Mouse (Mus musculus): ENCODE measurements around the gene Gimap8. TPM values are rescaled to one million over a fixed set of nuclear protein-coding genes. Genes with fewer than 3 reads are reported as not detected.

Gene Gimap8
- polyA plus RNA-seq, 1 experiment from 2014 or later: 0.85 TPM

DNA sequence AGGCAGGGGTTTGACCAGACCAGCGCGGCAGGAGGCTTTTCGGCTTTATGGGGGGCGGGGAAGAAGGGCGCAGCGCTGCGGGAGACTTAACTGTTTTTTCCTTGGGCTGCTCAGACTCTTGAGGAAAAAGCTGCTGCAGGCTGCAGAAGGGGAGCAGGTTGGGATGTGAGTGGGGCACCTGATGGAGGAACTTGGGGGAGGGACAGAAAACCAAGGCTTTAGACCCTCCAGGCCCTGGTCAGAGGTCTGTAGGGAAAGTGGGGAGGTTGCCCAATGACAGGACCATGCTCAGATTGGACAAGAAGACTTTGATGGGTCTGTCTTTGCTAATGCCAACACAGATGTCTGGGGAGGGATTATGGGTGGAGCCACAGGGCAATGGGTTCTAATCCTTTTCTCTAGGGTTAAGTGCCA lies 19.5 kb upstream of the Gimap8 start:
- Histone ChIP-seq H3K36me3 (ENCODE audit: control insufficient read depth, insufficient read depth, low read length) (no peaks in the 10 kb centered on the region), H3K27ac (replicated peaks in 1 of 2; ENCODE audit: control insufficient read depth in 1 of 2, insufficient read depth in 1 of 2, low read depth in 2 of 2, low read length in 2 of 2) (no peak overlapping the region), H3K9me3 (ENCODE audit: control insufficient read depth, low read length) (no peaks in the 10 kb centered on the region), H3K4me3 (ENCODE audit: control insufficient read depth in 1 of 2, insufficient read depth in 1 of 2, low read depth in 1 of 2, low read length in 2 of 2) (peak overlapping the region; percentile 49 to 56), H3K4me1 (ENCODE audit: control insufficient read depth in 2 of 2, insufficient read depth in 2 of 2, low read length in 2 of 2) (peaks cover 17 to 20% of the 10 kb centered on the region in 2 experiments; a peak in 3 of 4 replicates), H3K9ac (ENCODE audit: low read length) (peak overlapping the region; percentile 66; the same call in 1 of the 2 replicates), H3K4me2 (ENCODE audit: low read length) (peak overlapping the region; percentile 92), H3K27me3 (ENCODE audit: control insufficient read depth, insufficient read depth, low read length) (peaks cover 21% of the 10 kb centered on the region; the same call in 1 of the 2 replicates)
- no peak for ATAC-seq (ENCODE audit: insufficient number of reproducible peaks, insufficient read depth, low FRiP score, low read depth)
- 15% methylated on average over 7 of the region's 7 CpGs for WGBS

DNA sequence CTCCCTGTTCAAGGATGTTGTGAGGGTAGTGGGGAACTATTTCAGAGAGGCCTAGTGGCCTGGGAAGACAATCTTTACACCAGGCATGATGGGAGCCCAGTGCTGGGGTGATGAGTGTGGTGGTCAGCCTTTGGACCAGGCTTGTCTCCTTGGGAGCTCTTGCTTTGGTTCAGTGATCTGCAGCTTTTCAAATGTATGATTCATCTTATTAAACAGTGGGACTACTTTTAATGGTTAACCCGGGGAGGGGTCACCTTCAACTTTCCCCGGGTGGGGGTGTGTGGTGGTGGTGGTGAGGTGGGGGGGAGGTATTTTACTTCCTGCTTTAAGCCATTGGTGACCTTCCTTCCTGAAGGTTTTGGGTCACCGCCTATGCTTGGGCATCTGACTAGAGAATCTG lies 18.7 kb upstream of the Gimap8 start:
- Histone ChIP-seq H3K27me3 (ENCODE audit: control insufficient read depth, insufficient read depth, low read length) (peaks cover 21% of the 10 kb centered on the region; the same call in 1 of the 2 replicates), H3K27ac (replicated peaks in 1 of 2; ENCODE audit: control insufficient read depth in 1 of 2, insufficient read depth in 1 of 2, low read depth in 2 of 2, low read length in 2 of 2) (no peak overlapping the region), H3K9ac (ENCODE audit: low read length) (no peak overlapping the region), H3K4me1 (ENCODE audit: control insufficient read depth in 2 of 2, insufficient read depth in 2 of 2, low read length in 2 of 2) (peaks cover 17 to 20% of the 10 kb centered on the region in 2 experiments; a peak in 3 of 4 replicates), H3K9me3 (ENCODE audit: control insufficient read depth, low read length) (no peaks in the 10 kb centered on the region), H3K4me2 (ENCODE audit: low read length) (no peak overlapping the region), H3K4me3 (ENCODE audit: control insufficient read depth in 1 of 2, insufficient read depth in 1 of 2, low read depth in 1 of 2, low read length in 2 of 2) (no peak overlapping the region), H3K36me3 (ENCODE audit: control insufficient read depth, insufficient read depth, low read length) (no peaks in the 10 kb centered on the region)
- no peak for ATAC-seq (ENCODE audit: insufficient number of reproducible peaks, insufficient read depth, low FRiP score, low read depth)
- 73% methylated on average over 3 of the region's 3 CpGs for WGBS

DNA sequence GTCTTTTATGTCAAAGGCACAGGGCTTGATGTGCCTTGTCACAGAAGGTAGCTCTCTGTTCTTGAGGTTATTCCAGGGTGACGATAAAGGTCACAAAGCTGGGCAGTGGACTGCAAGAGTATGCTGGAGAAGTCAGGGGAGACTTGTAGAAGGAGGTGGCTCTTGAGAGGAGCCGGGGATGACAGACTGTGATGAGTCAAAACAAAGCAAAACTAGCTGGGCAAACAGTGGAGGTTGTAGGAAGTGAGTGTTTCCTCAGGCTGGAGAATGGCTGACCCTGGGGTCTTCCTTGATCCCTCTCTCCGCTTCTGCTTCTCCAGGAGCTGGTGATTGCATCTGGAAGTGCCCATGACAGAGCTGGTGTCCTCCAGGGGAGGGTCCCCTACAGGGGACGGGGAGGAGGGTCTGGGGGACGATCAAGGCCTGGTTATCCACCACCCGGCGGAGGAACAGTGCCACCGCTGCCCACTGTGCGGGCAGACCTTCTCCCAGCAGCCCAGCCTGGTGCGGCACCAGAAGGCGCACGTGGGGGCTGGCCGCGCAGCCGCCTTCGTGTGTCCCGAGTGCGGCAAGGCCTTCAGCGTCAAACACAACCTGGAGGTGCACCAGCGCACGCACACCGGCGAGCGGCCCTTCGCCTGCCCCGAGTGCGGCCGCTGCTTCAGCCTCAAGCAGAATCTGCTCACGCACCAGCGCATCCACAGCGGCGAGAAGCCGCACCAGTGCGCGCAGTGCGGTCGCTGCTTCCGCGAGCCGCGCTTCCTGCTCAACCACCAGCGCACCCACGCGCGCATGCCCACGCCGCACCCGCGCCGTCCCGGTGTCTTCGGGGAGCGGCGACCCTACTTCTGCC lies 18.0 kb upstream of the Gimap8 start:
- Histone ChIP-seq H3K27ac (replicated peaks in 1 of 2; ENCODE audit: control insufficient read depth in 1 of 2, insufficient read depth in 1 of 2, low read depth in 2 of 2, low read length in 2 of 2) (no peak overlapping the region), H3K4me3 (ENCODE audit: control insufficient read depth in 1 of 2, insufficient read depth in 1 of 2, low read depth in 1 of 2, low read length in 2 of 2) (peak overlapping the region; percentile 47 to 49), H3K36me3 (ENCODE audit: control insufficient read depth, insufficient read depth, low read length) (no peaks in the 10 kb centered on the region), H3K4me2 (ENCODE audit: low read length) (peak overlapping the region; percentile 94), H3K9ac (ENCODE audit: low read length) (peak overlapping the region; percentile 70), H3K9me3 (ENCODE audit: control insufficient read depth, low read length) (no peaks in the 10 kb centered on the region), H3K4me1 (ENCODE audit: control insufficient read depth in 2 of 2, insufficient read depth in 2 of 2, low read length in 2 of 2) (peaks cover 17 to 20% of the 10 kb centered on the region in 2 experiments; a peak in 3 of 4 replicates), H3K27me3 (ENCODE audit: control insufficient read depth, insufficient read depth, low read length) (peaks cover 21% of the 10 kb centered on the region; the same call in 1 of the 2 replicates)
- 0 out of 2 replicates have a peak, but pooled peaks have one; percentile 13 for ATAC-seq (ENCODE audit: insufficient number of reproducible peaks, insufficient read depth, low FRiP score, low read depth)
- WGBS: 5% methylated on average over 53 of the region's 54 CpGs

DNA sequence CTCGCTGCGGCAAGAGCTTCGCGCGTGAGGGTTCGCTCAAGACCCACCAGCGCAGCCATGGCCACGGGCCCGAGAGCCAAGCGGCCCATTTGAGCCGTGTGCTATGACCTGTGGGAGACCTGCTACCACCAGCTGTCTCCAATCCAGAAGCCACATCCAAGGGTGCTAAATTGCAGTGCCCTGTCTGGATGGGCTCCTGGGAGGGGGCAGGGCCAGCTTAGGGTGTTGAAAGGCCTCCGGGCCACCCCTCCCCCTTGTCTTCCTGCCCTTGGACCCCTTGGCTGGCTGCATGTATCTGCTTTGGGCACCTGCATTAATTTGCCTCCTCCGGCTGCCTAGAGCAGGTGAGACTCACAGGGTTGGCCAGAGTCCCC lies 17.4 kb upstream of the Gimap8 start:
- Histone ChIP-seq H3K4me2 (ENCODE audit: low read length) (peak overlapping the region; percentile 94), H3K27ac (replicated peaks in 1 of 2; ENCODE audit: control insufficient read depth in 1 of 2, insufficient read depth in 1 of 2, low read depth in 2 of 2, low read length in 2 of 2) (no peak overlapping the region), H3K9ac (ENCODE audit: low read length) (peak overlapping the region; percentile 70), H3K27me3 (ENCODE audit: control insufficient read depth, insufficient read depth, low read length) (peaks cover 21% of the 10 kb centered on the region; the same call in 1 of the 2 replicates), H3K9me3 (ENCODE audit: control insufficient read depth, low read length) (no peaks in the 10 kb centered on the region), H3K4me1 (ENCODE audit: control insufficient read depth in 2 of 2, insufficient read depth in 2 of 2, low read length in 2 of 2) (peaks cover 17 to 20% of the 10 kb centered on the region in 2 experiments; a peak in 3 of 4 replicates), H3K4me3 (ENCODE audit: control insufficient read depth in 1 of 2, insufficient read depth in 1 of 2, low read depth in 1 of 2, low read length in 2 of 2) (peak overlapping the region; percentile 47 to 49), H3K36me3 (ENCODE audit: control insufficient read depth, insufficient read depth, low read length) (no peaks in the 10 kb centered on the region)
- no peak for ATAC-seq (ENCODE audit: insufficient number of reproducible peaks, insufficient read depth, low FRiP score, low read depth)
- WGBS: 13% methylated on average over 9 of the region's 13 CpGs

DNA sequence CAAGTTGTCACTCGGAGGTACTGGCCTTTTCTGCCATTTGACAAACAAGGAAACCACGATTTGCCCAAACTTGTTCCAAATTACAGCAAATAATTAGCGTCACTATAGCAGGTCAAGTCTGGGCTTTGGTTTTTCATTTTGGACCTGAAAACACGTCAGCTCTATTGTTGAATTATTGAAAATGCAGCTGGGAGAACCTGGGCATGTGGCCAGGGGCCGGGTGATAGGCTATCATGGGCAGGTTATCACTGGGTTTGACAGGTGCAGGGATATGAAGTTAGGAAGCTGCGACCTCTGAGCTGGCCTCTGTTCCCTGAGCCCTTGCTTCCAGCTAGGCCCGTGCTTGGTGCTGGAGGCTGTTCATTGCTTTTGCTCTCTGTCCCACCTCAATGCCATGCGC lies 16.2 kb upstream of the Gimap8 start:
- WGBS: 86% methylated on average over 8 of the region's 8 CpGs
- no peak overlapping the region for H3K9ac ChIP-seq (ENCODE audit: low read length)

DNA sequence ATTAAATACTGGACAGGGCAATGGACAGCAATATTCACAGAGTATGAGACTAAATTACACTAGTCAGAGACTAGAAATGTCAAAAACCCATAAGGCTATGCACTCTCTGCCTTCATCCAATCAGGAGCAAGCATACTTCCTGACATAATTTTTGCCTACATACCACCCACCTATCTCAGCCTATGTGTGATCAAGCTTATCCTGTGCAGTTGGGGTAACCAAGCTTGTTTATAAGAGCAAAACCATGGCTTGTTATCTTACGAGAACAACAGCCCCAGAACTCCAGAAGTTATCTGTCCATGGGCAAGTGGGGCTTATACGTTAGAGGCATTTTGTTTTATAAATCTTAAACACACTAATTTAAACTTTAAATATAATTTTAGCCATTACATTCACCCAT lies 11.9 kb upstream of the Gimap8 start:
- Histone ChIP-seq H3K27ac (replicated peaks in 1 of 2; ENCODE audit: control insufficient read depth in 1 of 2, insufficient read depth in 1 of 2, low read depth in 2 of 2, low read length in 2 of 2) (no peak overlapping the region), H3K4me2 (ENCODE audit: low read length) (no peak overlapping the region), H3K4me3 (ENCODE audit: control insufficient read depth in 1 of 2, insufficient read depth in 1 of 2, low read depth in 1 of 2, low read length in 2 of 2) (no peak overlapping the region), H3K9me3 (ENCODE audit: control insufficient read depth, low read length) (no peaks in the 10 kb centered on the region), H3K4me1 (ENCODE audit: control insufficient read depth in 2 of 2, insufficient read depth in 2 of 2, low read length in 2 of 2) (peaks cover 9 to 11% of the 10 kb centered on the region in 2 experiments), H3K36me3 (ENCODE audit: control insufficient read depth, insufficient read depth, low read length) (no peaks in the 10 kb centered on the region), H3K27me3 (ENCODE audit: control insufficient read depth, insufficient read depth, low read length) (no peaks in the 10 kb centered on the region), H3K9ac (ENCODE audit: low read length) (no peak overlapping the region)
- no peak for ATAC-seq (ENCODE audit: insufficient number of reproducible peaks, insufficient read depth, low FRiP score, low read depth)
- 88% methylated on average over 2 of the region's 2 CpGs for WGBS

More for the DNA sequence above, 16.2 kb upstream of the Gimap8 start:
- no peak for ATAC-seq (ENCODE audit: insufficient number of reproducible peaks, insufficient read depth, low FRiP score, low read depth)
- Histone ChIP-seq H3K27ac (replicated peaks in 1 of 2; ENCODE audit: control insufficient read depth in 1 of 2, insufficient read depth in 1 of 2, low read depth in 2 of 2, low read length in 2 of 2) (no peak overlapping the region), H3K4me1 (ENCODE audit: control insufficient read depth in 2 of 2, insufficient read depth in 2 of 2, low read length in 2 of 2) (peaks cover 17 to 20% of the 10 kb centered on the region in 2 experiments; a peak in 3 of 4 replicates), H3K4me3 (ENCODE audit: control insufficient read depth in 1 of 2, insufficient read depth in 1 of 2, low read depth in 1 of 2, low read length in 2 of 2) (no peak overlapping the region), H3K36me3 (ENCODE audit: control insufficient read depth, insufficient read depth, low read length) (no peaks in the 10 kb centered on the region), H3K9me3 (ENCODE audit: control insufficient read depth, low read length) (no peaks in the 10 kb centered on the region), H3K4me2 (ENCODE audit: low read length) (no peak overlapping the region), H3K27me3 (ENCODE audit: control insufficient read depth, insufficient read depth, low read length) (peaks cover 16% of the 10 kb centered on the region; the same call in 1 of the 2 replicates)

DNA sequence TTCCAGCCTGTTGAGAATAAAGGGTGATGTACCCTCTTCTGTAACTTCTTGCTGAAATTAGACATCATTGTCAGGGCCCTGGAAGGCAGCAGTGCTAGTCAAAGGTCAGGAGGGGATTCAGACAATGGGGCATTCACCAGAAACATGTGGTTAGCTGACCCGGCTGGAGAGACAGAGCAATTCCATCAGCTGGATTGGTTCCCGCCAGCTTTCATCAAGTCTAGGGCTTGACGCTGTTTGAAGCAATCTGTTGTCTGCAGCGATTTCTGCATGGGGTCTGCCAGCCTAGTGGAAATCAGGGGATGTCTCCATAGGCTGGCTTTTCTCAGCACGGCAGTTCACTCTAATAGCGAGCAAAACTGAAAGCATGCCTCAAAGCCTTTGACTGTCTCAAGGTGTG lies 10.5 kb upstream of the Gimap8 start:
- H3K27ac ChIP-seq (replicated peaks in 1 of 2; ENCODE audit: control insufficient read depth in 1 of 2, insufficient read depth in 1 of 2, low read depth in 2 of 2, low read length in 2 of 2): 0 out of 4 replicates have a peak overlapping the region, but pooled peaks have one; percentile 12 to 14
- 19% methylated on average over 6 of the region's 6 CpGs for WGBS
- peak overlapping the region; percentile 28 for H3K4me2 ChIP-seq (ENCODE audit: low read length)
- H3K4me1 ChIP-seq (ENCODE audit: control insufficient read depth in 2 of 2, insufficient read depth in 2 of 2, low read length in 2 of 2): peaks cover 9 to 11% of the 10 kb centered on the region in 2 experiments
- H3K4me3 ChIP-seq (ENCODE audit: control insufficient read depth in 1 of 2, insufficient read depth in 1 of 2, low read depth in 1 of 2, low read length in 2 of 2): no peak overlapping the region
- H3K27me3 ChIP-seq (ENCODE audit: control insufficient read depth, insufficient read depth, low read length): no peaks in the 10 kb centered on the region
- no peaks in the 10 kb centered on the region for H3K9me3 ChIP-seq (ENCODE audit: control insufficient read depth, low read length)
- 0 out of 2 replicates have a peak overlapping the region, but pooled peaks have one; percentile 6 for H3K9ac ChIP-seq (ENCODE audit: low read length)
- H3K36me3 ChIP-seq (ENCODE audit: control insufficient read depth, insufficient read depth, low read length): no peaks in the 10 kb centered on the region
- ATAC-seq (ENCODE audit: insufficient number of reproducible peaks, insufficient read depth, low FRiP score, low read depth): no peak

Data from heart, embryonic 14.5 days (tissue).